Mouse (Mus musculus) hindlimb bud, embryonic 11.5 days (tissue): ENCODE measurements around the gene Rnd2.

Experiments used
- DNase-seq: peaks from one replicate; pipeline ENCODE4 v3.0.0-alpha.2; 2012; ENCODE audit warnings: low read depth, low spot score; ENCODE audit errors: extremely low spot score

Rnd2 gene

DNA sequence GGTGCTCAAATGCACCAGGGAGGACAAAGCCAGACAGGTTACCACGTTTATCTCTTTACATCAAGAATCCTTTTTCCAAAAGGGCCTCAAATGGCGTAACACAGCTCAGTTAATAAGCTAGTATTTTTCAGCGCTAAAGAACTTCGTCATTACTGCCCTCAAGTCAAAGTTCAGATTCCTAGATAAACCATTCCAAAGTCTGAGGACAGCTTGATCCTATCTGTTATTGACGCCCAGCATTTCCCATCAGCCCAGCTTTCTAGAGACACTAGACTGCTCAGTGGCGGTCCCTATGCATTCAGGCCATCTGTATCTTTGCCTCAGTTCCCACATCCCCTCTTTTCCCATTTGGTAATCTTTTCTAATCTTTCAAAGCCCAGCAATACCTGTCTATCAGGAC is 54.6 kb downstream of the Rnd2 start:
- DNase-seq, result no peak
